Mouse (Mus musculus): Measurements from ENCODE around the gene Dennd4a.

The Dennd4a gene

DNA sequence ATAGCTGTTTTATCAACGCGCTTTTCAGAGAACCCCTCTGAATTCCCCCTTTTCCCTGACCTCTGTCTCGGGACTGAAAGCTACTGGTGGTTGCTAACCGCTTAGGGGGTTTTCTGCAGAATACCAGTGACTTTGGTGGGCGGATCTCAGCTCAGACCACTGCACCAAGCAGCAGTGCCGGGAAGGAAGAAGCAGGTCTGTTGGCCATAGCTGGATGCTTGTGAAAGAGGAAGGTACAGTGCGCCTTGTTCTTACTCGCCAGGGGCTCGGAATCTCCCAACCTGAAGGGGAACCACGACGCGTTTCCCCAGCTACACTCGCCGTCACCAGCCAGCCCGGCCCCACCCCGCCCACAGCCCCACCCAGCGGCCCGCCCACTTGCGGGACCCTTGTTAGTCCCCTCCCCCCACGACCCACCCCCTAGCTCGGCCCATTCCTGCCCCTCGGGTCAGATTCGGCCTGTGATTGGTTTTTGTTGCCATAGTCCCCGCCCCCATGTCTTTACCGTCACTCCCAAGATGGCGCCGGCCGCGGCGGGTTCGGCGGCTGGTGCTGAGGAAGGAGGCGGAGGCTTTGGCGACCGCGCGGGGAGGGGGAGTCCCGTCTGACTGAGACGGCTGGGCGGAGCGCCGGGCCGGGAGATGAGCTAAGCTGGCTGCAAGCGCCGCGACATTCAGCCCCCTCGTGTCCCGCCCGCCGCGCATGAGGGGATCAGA lies at the start of gene Dennd4a:
Gene Dennd4a, plus strand, starts transcription at position 519 of the 716 bp plus-strand sequence.
- in situ Hi-C loops (cut with MboI, MseI) = no loop called here

DNA sequence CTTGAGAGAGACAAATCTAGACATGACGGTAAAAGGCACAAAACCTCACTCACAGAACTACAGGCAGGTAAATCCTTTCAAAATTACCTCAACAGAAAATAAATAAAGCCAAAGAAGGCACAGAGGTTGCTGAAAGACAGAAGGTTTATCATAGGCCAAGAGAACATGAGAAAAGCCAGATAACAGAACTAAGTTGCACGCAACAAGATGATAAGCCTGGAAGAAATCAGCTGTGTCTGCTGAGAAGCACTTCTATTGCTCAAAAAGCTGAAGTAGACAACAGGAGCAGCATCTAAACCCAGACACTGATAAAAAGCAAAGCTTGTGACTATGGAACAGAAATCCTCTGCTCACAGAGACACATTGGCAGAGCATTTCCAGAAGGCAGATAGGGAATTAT lies 46.3 kb upstream of the Dennd4a start:
- in situ Hi-C loops (cut with MboI, MseI) = no loop called here

DNA sequence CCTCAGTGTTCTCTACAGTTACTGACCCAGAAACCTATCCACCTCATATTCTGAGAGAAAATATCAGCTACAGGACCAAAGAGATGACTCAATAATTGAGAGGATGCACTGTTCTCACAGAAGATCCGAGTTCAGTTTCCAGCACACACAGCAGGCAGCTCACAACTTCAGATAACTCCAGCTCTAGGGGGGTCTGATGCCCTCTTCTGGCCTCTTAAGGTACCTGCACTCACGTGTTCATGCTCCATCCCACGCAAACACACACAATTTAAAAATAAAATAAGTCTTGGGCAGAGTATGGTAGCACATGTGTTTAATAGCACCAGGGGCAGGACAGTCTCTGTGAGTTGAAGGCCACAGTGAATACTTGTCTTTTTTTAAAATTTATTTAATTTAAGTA lies 45.0 kb upstream of the Dennd4a start:
- in situ Hi-C loops (cut with MboI, MseI) = no loop called here

DNA sequence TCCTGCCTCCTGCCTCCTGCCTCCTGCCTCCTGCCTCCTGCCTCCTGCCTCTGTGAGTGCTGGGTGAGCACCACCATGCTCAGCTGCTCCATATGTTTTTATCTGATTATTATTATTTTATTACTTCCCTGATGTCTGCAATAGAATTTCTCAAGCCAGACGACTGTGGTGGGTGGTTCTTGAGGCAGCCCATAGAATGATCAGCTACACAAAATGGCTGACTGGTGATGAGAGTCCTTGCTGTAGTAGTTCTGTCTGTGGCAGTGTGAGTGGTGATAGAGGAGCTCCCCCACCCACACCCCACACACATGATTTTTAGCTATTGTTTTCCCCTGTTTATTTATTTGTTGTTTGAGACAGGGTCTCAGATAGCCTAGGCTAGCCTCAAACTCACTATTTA lies 43.3 kb upstream of the Dennd4a start:
- in situ Hi-C loops (cut with MboI, MseI) = no loop called here

DNA sequence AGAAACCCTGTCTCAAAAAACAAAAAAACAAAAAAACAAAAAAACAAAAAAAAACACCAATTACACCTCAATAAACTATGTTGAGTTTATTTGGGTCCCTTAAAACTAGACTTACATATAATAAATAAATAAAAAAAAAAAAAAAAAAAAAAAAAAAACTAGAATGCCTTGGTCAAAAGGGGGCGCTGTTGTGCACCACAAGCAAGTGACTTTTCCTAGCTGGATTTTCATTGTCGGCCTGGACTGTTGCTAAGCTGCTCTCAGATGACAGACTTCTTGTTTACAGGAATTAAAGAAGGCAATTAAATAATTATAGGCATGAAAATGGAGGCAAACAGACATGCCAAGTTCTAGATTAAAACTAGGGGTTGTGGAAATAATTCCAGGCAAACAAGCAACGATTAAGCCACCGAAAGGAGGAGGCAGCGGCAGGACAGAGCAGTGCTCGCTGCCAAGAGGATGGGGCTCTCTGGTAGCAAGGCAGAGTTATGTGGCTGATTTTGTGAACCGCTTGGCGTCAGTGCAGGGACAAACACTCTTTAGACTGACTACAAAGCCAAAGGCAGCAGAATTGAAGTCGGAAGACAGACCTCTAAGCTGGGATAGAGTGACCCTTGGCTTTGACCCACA lies 42.0 kb upstream of the Dennd4a start:
- in situ Hi-C loops (cut with MboI, MseI) = no loop called here

DNA sequence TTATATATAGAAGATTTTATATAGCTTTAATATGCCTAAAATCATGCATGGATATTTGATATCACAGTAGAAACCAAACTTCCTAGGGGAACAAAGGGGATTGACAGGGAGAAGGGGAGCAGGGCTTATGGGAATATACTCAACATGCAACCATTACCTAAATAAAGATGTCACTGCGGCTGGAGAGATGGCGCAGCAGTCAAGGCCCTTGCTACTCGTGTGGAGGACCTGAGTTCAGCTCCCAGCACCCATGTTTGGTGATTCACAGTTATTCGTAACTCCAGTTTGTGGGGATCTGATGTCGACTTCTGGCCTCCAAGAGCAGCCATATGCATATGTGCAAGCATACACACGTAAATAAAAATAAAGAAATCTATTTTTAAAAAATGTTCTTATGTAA lies 41.2 kb upstream of the Dennd4a start:
- in situ Hi-C loops (cut with MboI, MseI) = no loop called here

DNA sequence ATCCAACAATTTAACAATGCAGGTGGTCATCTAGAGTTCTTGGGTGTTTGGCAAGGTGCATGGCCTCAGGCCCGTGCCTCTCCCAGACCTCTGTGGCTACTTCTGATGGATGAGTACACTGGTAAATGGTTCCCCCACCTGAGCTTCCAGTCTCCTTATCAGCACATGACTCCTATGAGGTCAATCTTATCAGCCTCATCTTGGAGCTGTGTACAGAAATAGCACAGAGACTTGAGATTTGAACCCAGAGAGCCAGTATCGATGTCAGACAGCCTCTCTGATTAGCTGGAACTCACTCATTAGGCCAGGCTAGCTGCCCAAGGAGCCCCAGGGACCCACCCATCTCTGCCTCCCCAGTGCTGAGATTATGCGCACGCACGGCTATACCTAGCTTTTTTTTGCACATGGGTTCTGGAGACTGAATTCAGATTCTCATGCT lies 40.7 kb upstream of the Dennd4a start:
- in situ Hi-C loops (cut with MboI, MseI) = no loop called here

DNA sequence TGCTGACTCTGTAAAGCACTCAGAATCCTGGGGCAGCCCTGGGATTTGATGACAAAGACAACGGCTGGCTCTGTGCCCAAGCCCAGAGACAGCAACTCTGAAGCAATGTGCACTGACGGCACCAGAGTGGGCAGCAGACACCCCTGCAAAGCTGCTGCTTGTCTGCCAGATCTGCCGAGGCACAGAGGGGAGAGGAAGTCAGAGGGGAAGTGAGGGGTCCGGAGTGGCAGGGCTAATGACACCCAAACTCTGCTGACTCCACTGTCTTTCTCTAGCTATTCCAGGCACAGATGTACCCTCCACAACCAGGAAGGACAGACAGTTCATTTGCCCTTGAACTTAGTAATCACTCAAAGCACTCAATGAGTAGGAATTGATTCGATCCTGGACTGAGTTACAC lies 39.9 kb upstream of the Dennd4a start:
- in situ Hi-C loops (cut with MboI, MseI) = no loop called here

DNA sequence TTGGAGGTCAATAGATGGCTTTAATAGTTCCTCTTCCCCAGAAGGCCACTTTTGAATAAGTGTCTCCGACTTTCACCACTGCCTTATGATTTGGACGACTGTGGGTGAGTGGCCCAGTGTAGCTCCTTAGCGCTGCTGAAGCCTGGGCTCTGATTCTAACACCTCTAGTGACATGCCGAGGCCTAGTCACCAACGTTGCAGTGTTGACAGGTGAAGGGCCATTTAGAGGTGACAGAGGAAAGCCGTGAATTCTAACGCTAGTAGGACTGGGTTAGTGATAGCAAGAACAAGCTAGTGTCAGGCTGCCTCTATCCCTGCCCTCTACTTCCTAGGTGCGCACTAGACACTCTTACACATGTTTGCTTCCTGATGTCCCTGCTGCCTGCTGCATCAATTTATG lies 37.9 kb upstream of the Dennd4a start:
- in situ Hi-C loops (cut with MboI, MseI) = no loop called here

DNA sequence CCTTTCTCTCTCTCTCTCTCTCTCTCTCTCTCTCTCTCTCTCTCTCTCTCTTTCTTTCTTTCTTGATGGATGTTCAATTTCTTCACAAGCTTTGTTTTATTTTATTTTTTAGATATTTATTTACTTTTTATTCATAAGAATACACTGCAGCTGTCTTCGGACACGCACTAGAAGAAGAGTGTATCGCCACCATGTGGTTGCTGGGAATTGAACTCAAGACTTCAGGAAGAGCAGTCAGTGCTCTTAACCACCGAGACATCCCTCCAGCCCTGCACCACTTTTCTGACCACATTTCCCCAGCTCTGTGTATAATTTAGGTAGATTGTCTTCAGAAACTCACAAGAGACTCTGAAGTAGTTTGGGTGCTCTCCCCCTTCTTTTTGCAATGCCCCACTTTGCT lies 37.2 kb upstream of the Dennd4a start:
- in situ Hi-C loops (cut with MboI, MseI) = no loop called here

DNA sequence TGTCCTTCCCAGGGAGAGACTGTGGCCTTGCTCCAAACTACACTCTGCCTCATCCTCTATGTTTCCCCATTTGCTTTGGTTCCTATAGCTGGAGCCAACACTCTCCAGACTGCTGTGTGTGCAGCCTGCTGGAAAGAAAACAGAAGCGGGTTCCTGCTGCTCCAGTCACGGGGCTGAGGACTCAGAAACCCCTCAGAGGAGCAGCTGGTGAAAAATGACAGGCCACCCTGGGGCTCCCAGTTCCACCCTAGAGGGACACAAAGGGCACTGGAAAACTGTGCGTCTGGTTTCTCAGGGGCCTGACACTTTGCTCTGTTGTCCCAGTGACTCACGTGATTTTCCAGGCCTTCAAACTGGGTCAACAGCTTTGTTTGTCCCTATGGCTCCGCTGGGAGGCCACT lies 36.7 kb upstream of the Dennd4a start:
- in situ Hi-C loops (cut with MboI, MseI) = no loop called here

DNA sequence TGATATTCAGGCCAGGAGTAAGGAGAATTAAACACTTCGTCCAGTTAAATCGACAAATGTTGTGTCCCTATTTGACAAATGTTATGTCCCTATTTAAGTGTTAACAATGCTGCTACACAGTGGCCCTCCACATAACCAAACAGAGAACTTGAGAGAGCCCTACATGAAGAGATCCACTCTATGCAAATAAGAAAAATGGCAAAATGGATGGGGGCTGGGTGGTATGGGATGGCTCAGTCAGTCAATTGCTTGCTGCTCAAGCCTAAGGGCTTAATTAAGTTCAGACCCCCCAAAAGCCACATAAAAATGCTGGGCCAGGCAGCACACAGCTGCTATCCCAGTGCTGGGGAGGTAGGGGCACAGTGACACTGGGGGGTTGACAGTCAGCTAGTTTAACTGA lies 36.3 kb upstream of the Dennd4a start:
- in situ Hi-C loops (cut with MboI, MseI) = loop anchor here in 1 of 2 experiments (5.0 kb wide), 1 partner anchor 87 kb away; no protein-coding TSS in a partner anchor

DNA sequence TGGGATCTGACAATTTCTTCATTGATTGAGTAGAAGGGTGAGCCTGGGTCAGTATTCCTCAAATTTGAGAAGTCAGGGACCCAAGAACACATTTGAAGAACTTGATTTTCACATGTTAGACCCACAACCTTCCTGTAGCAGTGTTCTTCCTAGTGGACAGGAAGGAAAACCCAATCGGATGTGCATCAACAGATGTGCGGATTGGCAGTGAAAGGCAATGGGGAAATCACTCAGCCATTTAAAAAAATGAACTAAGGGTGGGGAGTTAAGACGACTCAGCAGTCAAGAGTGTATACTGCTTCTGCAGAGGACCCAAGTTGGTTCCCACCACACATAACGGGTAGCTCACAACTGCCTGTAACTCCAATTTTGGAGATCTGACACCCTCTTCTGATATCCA lies 35.6 kb upstream of the Dennd4a start:
- in situ Hi-C loops (cut with MboI, MseI) = loop anchor here in 1 of 2 experiments (5.0 kb wide), 1 partner anchor 87 kb away; no protein-coding TSS in a partner anchor

DNA sequence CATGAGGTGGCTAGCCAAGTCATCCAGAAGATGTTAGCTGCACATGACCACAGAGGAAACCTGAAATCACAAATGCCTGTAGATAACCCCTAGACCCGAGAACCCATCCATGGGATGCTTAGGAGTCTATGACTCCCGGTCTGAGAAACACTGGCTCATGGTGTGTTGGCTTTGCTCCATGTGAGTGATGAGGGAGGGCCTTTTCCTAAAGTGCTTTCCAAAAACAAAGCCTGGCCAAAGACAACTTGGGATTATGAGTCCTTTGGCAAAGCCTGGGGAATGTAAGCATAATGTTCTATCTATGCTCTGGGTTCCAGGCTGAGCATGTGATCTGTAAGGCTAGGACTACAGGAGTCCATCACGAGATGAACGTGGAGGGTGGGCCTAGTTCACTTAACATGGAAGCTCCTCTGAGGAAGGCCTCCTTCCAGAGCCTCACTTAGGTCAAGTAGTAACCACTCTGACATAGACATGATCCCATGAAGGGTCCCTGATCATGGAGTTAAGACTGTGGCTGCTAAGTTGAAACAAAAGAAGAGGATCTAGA lies 33.6 kb upstream of the Dennd4a start:
- in situ Hi-C loops (cut with MboI, MseI) = loop anchor here in 1 of 2 experiments (5.0 kb wide), 1 partner anchor 85 kb away; no protein-coding TSS in a partner anchor

DNA sequence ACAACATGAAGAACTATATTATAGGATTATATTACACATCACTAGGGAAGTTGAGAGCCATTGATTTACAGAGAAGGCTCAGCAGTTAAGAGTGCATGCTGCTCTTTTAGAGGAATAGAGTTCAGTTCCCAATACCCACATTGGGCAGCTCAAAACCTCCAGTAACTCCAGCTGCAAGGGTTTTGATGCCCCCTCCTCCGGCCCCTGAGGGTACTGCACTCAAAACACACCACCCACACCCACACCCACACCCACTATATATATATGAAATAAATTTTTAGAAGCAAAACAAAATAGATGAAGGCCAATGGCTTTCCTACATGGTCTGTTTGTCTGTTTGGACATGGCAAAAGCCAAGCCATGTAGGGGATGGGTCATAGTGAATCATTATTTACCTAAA lies 33.0 kb upstream of the Dennd4a start:
- in situ Hi-C loops (cut with MboI, MseI) = loop anchor here in 1 of 2 experiments (5.0 kb wide), 1 partner anchor 84 kb away; no protein-coding TSS in a partner anchor

DNA sequence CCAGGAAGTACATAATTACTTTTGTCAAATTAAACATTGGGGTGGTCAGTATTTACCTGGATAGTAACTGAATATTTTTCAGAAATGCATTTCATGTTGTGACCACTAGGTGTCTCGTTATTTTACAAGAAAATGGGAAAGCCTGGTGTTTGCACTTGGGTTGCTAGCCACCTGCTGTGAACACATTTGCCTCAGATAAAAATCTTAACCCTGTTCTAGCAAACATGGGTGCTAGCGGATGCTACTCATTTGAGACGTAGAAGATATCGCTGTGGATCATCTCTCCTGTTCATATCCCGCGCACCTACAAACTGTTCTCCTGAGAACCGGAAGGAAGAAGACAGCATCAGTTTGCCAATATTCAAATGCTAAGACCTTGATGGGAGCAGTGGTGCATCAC lies 31.5 kb upstream of the Dennd4a start:
- in situ Hi-C loops (cut with MboI, MseI) = loop anchor here (5.0 kb wide), 2 partner anchors 48 to 83 kb away; no protein-coding TSS in a partner anchor

DNA sequence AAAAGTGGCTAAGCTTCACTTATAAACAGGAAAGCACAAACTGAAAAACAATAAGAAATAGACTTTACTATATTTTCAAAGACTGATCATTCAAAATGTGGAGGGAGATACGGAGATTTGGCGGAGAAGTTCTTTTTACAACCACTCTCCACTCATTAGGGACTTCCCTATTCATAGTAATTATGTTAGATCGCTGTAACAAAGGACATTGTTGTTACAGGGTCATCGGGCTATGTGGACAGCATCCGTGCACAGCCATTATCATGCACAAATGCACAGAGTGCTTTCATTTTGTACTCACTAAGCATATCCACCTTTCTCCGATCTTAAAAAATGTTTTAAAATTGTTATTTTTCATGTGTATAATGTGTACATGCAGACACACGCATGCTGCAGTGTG lies 27.6 kb upstream of the Dennd4a start:
- in situ Hi-C loops (cut with MboI, MseI) = loop anchor here in 1 of 2 experiments (5.0 kb wide), 2 partner anchors 44 to 79 kb away; no protein-coding TSS in a partner anchor

DNA sequence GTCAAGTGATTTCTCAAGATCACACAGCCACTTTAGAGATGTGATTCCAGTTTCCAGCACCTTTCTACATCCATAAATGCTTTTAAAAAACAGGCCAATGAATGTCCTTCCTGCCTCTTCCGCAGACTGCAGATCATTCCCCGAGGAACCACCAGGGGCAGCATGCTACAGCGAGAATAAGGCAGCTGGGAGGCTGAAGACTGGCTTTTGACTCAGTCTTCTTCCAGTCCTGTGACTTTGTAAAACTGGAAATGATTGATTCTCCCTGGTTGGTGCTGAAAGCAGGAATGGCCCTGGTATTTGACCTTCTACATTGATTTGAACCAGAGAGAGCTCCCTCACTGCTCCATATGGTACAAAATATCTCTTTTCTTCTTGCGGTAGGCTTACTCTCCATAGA lies 26.3 kb upstream of the Dennd4a start:
- in situ Hi-C loops (cut with MboI, MseI) = loop anchor here in 1 of 2 experiments (5.0 kb wide), 2 partner anchors 42 to 77 kb away; no protein-coding TSS in a partner anchor

DNA sequence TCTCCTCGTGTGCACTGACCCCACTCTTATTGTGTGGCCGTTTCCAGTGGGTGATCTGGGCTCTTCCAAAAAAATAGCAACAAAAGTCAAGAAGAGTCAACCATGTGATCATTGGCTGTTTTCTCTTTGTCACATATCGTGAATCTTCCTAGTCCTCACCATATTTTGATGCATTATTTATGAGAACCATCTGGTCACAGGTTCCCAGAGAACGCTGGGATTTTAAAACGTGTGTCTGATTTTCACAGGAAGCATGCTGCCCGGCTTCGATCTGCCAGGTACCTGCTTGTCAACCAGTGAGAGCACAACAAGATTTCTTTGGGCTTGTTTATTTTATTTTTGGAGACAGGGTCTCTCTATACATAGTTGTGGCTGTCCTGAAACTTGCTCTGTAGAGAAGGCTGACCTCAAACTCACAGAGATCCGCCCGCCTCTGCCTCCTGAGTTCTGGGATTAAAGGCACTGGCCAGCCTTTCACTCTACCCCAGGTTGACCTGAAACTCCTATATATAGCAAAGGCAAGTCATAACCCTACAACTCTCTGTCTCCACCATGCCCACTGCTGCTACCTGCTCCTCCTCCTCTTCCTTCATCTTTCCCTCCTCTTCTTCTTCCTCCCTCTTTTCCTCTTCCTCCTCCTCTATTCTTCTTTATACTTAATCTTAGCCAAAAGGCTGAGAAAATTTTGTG lies 24.8 kb upstream of the Dennd4a start:
- in situ Hi-C loops (cut with MboI, MseI) = no loop called here

DNA sequence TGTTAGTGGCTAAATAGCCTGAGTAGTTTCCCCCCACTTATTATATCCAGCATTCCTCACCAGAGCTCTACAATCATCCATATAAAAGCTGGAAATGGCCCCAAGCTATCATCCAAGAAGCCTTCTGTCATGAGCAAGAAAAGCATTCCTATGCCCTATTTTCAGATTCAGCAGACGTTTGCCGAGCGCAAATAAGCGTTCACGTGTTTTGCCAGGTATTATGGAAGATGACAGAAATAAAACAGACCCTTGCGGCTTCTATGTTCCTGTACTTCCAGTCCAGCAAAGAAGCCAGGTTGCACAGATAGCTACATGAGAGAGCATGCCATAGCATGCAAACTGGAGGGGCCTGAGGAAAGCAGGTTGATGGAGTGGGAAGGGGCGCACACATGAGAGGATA lies 23.1 kb upstream of the Dennd4a start:
- in situ Hi-C loops (cut with MboI, MseI) = no loop called here

DNA sequence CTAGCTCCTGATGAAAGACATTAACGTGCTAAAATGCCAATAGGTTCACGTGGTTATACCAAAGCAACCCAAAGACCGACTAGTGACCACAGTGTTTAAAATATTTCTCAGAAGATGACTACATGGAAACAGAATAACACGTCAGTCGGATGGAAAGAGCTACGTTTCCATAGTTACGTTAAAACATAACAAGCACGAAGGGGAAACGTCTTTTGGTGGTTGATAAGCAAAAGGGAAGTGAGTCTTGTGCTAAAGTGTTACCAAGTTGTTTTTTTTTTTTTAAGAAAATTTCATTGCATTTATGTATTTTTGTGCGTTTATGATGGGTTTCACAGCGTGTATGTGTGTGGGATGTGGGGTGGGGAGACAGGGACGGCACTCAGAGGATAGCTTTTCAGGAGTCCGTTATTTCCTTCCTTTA lies 21.8 kb upstream of the Dennd4a start:
- in situ Hi-C loops (cut with MboI, MseI) = no loop called here

DNA sequence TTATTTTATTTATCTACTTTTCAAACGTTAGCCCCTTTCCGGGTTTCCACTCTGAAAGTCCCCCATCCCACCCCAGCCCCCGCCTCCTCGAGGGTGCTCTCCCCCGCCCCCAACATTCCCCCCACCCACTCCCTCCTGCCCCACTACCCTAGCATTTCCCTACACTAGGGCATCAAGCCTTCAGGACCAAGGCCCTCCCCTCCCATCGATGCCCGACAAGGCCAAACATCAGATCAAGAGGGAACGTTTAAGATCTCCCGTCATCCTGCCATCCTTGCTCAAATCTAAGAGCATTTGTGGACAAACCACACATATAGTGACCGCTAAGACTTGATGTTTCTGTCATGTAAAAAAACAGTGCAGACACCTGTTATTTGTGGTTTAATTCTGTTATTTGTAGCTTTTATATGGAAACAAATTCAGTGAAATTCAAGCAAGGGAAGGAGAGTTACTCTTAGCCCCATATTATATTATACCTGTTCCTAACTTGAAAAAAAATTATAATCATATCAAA lies 21.2 kb upstream of the Dennd4a start:
- in situ Hi-C loops (cut with MboI, MseI) = no loop called here

Measured in T-helper 17 cell (primary cell).